Mouse (Mus musculus) CH12.LX (cell line): ENCODE data around the gene Tmprss4. TPM values are rescaled to one million over a fixed set of nuclear protein-coding genes. Genes with fewer than 3 reads are reported as not detected.

Experiments
- DNase-seq: peaks from one replicate; pipeline ENCODE4 v3.0.0-alpha.2; 2013; ENCODE audit errors: extremely low read depth
- H3K27ac ChIP-seq: 2 replicates; pipeline ENCODE4 v1.5.1; 2012; ENCODE audit warnings: low read depth, mild to moderate bottlenecking, control low read depth, moderate library complexity; ENCODE audit not compliant: insufficient read depth
- H3K27me3 ChIP-seq: replicated peaks from 2 replicates; pipeline ENCODE3; 2012; ENCODE audit warnings: inconsistent platforms
- H3K36me3 ChIP-seq, 2 experiments: replicated peaks in 1 of 2; 2 replicates each; pipeline versions ENCODE3 to v1.6.1; 2012; ENCODE audit warnings: inconsistent platforms in 1 of 2, low read length in 1 of 2, mild to moderate bottlenecking in 1 of 2, mixed read lengths in 1 of 2, moderate library complexity in 1 of 2; ENCODE audit not compliant: control insufficient read depth in 1 of 2, insufficient read depth in 1 of 2
- H3K4me1 ChIP-seq, 2 experiments: 2 replicates each; pipeline ENCODE4 v1.6.1; 2012; ENCODE audit warnings: inconsistent platforms in 1 of 2, moderate library complexity in 1 of 2; ENCODE audit not compliant: insufficient read depth in 2 of 2, control insufficient read depth in 1 of 2
- H3K4me2 ChIP-seq: 2 replicates; pipeline ENCODE4 v1.6.1; 2012; ENCODE audit warnings: low read depth, mild to moderate bottlenecking, control low read depth; ENCODE audit not compliant: poor library complexity, insufficient read depth, severe bottlenecking
- H3K4me3 ChIP-seq, 3 experiments: fragments of 150-350 bp in 1 of 3; sonication (generic) in 1 of 3; replicated peaks in 1 of 3; 2 replicates each; pipeline versions ENCODE3 to v1.5.1; 2011 to 2012; ENCODE audit warnings: low read depth in 2 of 3, low read length in 2 of 3, mild to moderate bottlenecking in 2 of 3, moderate library complexity in 2 of 3, control low read depth in 1 of 3, improper control_type of control experiment in 1 of 3, inconsistent platforms in 1 of 3, mixed read lengths in 1 of 3; ENCODE audit not compliant: poor library complexity in 1 of 3
- H3K79me2 ChIP-seq: replicated peaks from 2 replicates; pipeline ENCODE4 v1.6.1; 2012; ENCODE audit warnings: mild to moderate bottlenecking, moderate library complexity; ENCODE audit not compliant: control insufficient read depth, poor library complexity, insufficient read depth, severe bottlenecking; ENCODE audit errors: extremely low read depth
- H3K9ac ChIP-seq: 2 replicates; pipeline ENCODE4 v1.6.1; 2012; ENCODE audit warnings: low read depth, mild to moderate bottlenecking, control low read depth, moderate library complexity; ENCODE audit not compliant: insufficient read depth
- H3K9me3 ChIP-seq: replicated peaks from 2 replicates; pipeline ENCODE3; 2012; ENCODE audit warnings: low read length, inconsistent platforms, mixed read lengths
- CHD1 ChIP-seq: IDR thresholded peaks from 2 replicates; pipeline ENCODE4 v1.6.1; 2012; ENCODE audit warnings: low read depth, low read length, improper control_type of control experiment, inconsistent platforms
- CHD2 ChIP-seq: IDR thresholded peaks from 2 replicates; pipeline ENCODE4 v1.6.1; 2011; ENCODE audit warnings: low read length, improper control_type of control experiment
- CTCF ChIP-seq, 2 experiments: IDR thresholded peaks in 1 of 2; conservative IDR thresholded peaks in 1 of 2; 2 replicates each; pipeline ENCODE4 v1.5.1; 2011 to 2012; ENCODE audit warnings: low read depth in 2 of 2, low read length in 2 of 2, improper control_type of control experiment in 1 of 2, inconsistent platforms in 1 of 2, mild to moderate bottlenecking in 1 of 2, moderate library complexity in 1 of 2
- E2F4 ChIP-seq: IDR thresholded peaks from 2 replicates; pipeline ENCODE4 v1.6.1; 2011; ENCODE audit warnings: low read depth, low read length, improper control_type of control experiment; ENCODE audit not compliant: insufficient replicate concordance
- EP300 ChIP-seq: IDR thresholded peaks from 2 replicates; pipeline ENCODE4 v1.6.1; 2011; ENCODE audit warnings: low read length, improper control_type of control experiment
- ETS1 ChIP-seq: conservative IDR thresholded peaks from 2 replicates; pipeline ENCODE4 v1.6.1; 2012; ENCODE audit warnings: low read depth, mild to moderate bottlenecking, inconsistent platforms, low read length, improper control_type of control experiment, moderate library complexity
- IRF4 ChIP-seq: IDR thresholded peaks from 2 replicates; pipeline ENCODE4 v1.6.1; 2014; ENCODE audit warnings: low read depth, mild to moderate bottlenecking, inconsistent platforms, low read length, improper control_type of control experiment
- KAT2A ChIP-seq: IDR thresholded peaks from 2 replicates; pipeline ENCODE4 v1.6.1; 2012; ENCODE audit warnings: low read length, improper control_type of control experiment, inconsistent platforms; ENCODE audit not compliant: insufficient replicate concordance
- MAZ ChIP-seq: IDR thresholded peaks from 2 replicates; pipeline ENCODE4 v1.6.1; 2012; ENCODE audit warnings: low read depth, mild to moderate bottlenecking, inconsistent platforms, low read length, improper control_type of control experiment, moderate library complexity
- MEF2A ChIP-seq: IDR thresholded peaks from 2 replicates; pipeline ENCODE4 v1.6.1; 2014; ENCODE audit warnings: low read depth, mild to moderate bottlenecking, inconsistent platforms, low read length, improper control_type of control experiment, borderline replicate concordance
- NRF1 ChIP-seq: IDR thresholded peaks from 2 replicates; pipeline ENCODE4 v1.6.1; 2014; ENCODE audit warnings: low read depth, mild to moderate bottlenecking, inconsistent platforms, low read length, improper control_type of control experiment, moderate library complexity
- RCOR1 ChIP-seq: conservative IDR thresholded peaks from 2 replicates; pipeline ENCODE4 v1.6.1; 2012; ENCODE audit warnings: low read depth, mild to moderate bottlenecking, inconsistent platforms, low read length, improper control_type of control experiment
- TBP ChIP-seq: conservative IDR thresholded peaks from 2 replicates; pipeline ENCODE4 v1.6.1; 2011; ENCODE audit warnings: low read depth, low read length, improper control_type of control experiment
- TCF12 ChIP-seq: IDR thresholded peaks from 2 replicates; pipeline ENCODE4 v1.6.1; 2014; ENCODE audit warnings: low read depth, mild to moderate bottlenecking, inconsistent platforms, low read length, improper control_type of control experiment
- UBTF ChIP-seq: IDR thresholded peaks from 2 replicates; pipeline ENCODE4 v1.6.1; 2012; ENCODE audit warnings: low read depth, mild to moderate bottlenecking, inconsistent platforms, low read length, improper control_type of control experiment, moderate library complexity
- USF2 ChIP-seq: conservative IDR thresholded peaks from 2 replicates; pipeline ENCODE4 v1.6.1; 2011; ENCODE audit warnings: low read depth, low read length, improper control_type of control experiment
- ZC3H11A ChIP-seq: IDR thresholded peaks from 2 replicates; pipeline ENCODE4 v1.6.1; 2012; ENCODE audit warnings: low read depth, mild to moderate bottlenecking, inconsistent platforms, low read length, improper control_type of control experiment
- ZKSCAN1 ChIP-seq: IDR thresholded peaks from 2 replicates; pipeline ENCODE4 v1.6.1; 2012; ENCODE audit warnings: low read depth, inconsistent platforms, low read length, improper control_type of control experiment, borderline replicate concordance
- ZMIZ1 ChIP-seq: IDR thresholded peaks from 2 replicates; pipeline ENCODE4 v1.6.1; 2012; ENCODE audit warnings: low read depth, mild to moderate bottlenecking, inconsistent platforms, low read length, improper control_type of control experiment
- ZNF384 ChIP-seq: IDR thresholded peaks from 2 replicates; pipeline ENCODE4 v1.6.1; 2012; ENCODE audit warnings: low read depth, low read length, improper control_type of control experiment, inconsistent platforms
- dilution Hi-C: fragments of 300-500 bp; cut with MboI; formaldehyde crosslinking; loops from 2 replicates; pipeline ENCODE4 v1.14.3; 2020; ENCODE audit warnings: low sequenced_read_pairs; ENCODE audit not compliant: extremely low pct_unique_long_range_greater_than_20kb, extremely low pct_ligation_motif_present
- in situ Hi-C: fragments of 300-500 bp; cut with MboI; formaldehyde crosslinking; loops from 3 replicates; pipeline ENCODE4 v1.14.3; 2019; ENCODE audit warnings: low sequenced_read_pairs, low pct_ligation_motif_present, low pct_unique_long_range_greater_than_20kb, mixed read lengths
- polyA plus RNA-seq: library from polyadenylated mRNA; unstranded; fragments of >175 nt; gene quantifications from 2 replicates; pipeline ENCODE4 v1.2.1, GENCODE M21; 2012; ENCODE audit warnings: low read depth; ENCODE audit not compliant: insufficient read length
- total RNA-seq, 2 experiments: library from RNA; depleted of rRNA; stranded (reverse); fragments of 300-350 nt in 1 of 2; fragments of >200 nt in 1 of 2; gene quantifications; 2 replicates each; pipeline ENCODE4 v1.2.3; 2012 to 2014

Tmprss4 gene
- total and polyA plus RNA-seq, 3 experiments, result not detected

GRCm38 (mm10) chr9:45182521-45182920, 21.4 kb downstream of the Tmprss4 start:
- H3K36me3 ChIP-seq, result no peaks in the 10 kb centered on the region
- H3K79me2 ChIP-seq, result no peaks in the 10 kb centered on the region
- H3K27me3 ChIP-seq, result peaks cover 71% of the 10 kb centered on the region
- H3K4me2 ChIP-seq, result no peak overlapping the region
- H3K9me3 ChIP-seq, result no peaks in the 10 kb centered on the region
- dilution Hi-C loops (no loop called here), in situ Hi-C loops (no loop called here)
- H3K4me1 ChIP-seq, result peaks cover 2 to 22% of the 10 kb centered on the region in 2 experiments; a peak in 3 of 4 replicates
- no peak overlapping the region for H3K27ac ChIP-seq
- H3K4me3 ChIP-seq, result no peak overlapping the region
- H3K9ac ChIP-seq, result no peak overlapping the region
- TF ChIP-seq ZKSCAN1 (no peak), IRF4 (no peak), CHD1 (no peak), NRF1 (no peak), ZMIZ1 (no peak), E2F4 (no peak), MEF2A (no peak), MAZ (no peak), EP300 (no peak), UBTF (no peak)
- no peak for DNase-seq

GRCm38 (mm10) chr9:45181770-45182169, 22.1 kb downstream of the Tmprss4 start, which contains the start of gene BC049352:
TSS of gene BC049352 (plus strand) at chr9:45182007.
- H3K4me3 ChIP-seq, result no peak within 1 kb of the TSS
- TF ChIP-seq ZMIZ1 (no peak), USF2 (no peak), TCF12 (no peak), ZKSCAN1 (no peak), CHD2 (no peak)
- no peak within 1 kb of the TSS for H3K4me2 ChIP-seq
- no peaks in the 10 kb centered on the region for H3K79me2 ChIP-seq
- peaks cover 74% of the 10 kb centered on the region for H3K27me3 ChIP-seq
- DNase-seq, result no peak
- no peak within 1 kb of the TSS for H3K27ac ChIP-seq
- H3K9ac ChIP-seq, result no peak within 1 kb of the TSS
- in situ Hi-C loops, result no loop called here
- peaks cover 2 to 22% of the 10 kb centered on the region in 2 experiments; a peak in 3 of 4 replicates for H3K4me1 ChIP-seq
- no peaks in the 10 kb centered on the region for H3K36me3 ChIP-seq
- H3K9me3 ChIP-seq, result no peaks in the 10 kb centered on the region
- dilution Hi-C loops, result no loop called here

GRCm38 (mm10) chr9:45179282-45179681, 24.6 kb downstream of the Tmprss4 start:
- no peak for DNase-seq
- H3K4me1 ChIP-seq, result peaks cover 2 to 22% of the 10 kb centered on the region in 2 experiments; a peak in 3 of 4 replicates

More at GRCm38 (mm10) chr9:45179282-45179681, 24.6 kb downstream of the Tmprss4 start:
- in situ Hi-C loops (no loop called here), dilution Hi-C loops (no loop called here)
- Histone ChIP-seq H3K27me3 (peaks cover 82% of the 10 kb centered on the region), H3K4me3 (no peak overlapping the region), H3K9me3 (no peaks in the 10 kb centered on the region), H3K36me3 (no peaks in the 10 kb centered on the region), H3K9ac (no peak overlapping the region), H3K79me2 (no peaks in the 10 kb centered on the region), H3K4me2 (no peak overlapping the region), H3K27ac (no peak overlapping the region)
- TF ChIP-seq ZC3H11A (no peak), CTCF (conservative IDR thresholded peaks at IDR 0.05 in 1 of 2, IDR thresholded peaks at IDR 0.05 in 1 of 2; ENCODE audit: low read depth in 2 of 2, low read length in 2 of 2) (no peak), KAT2A (no peak), ZNF384 (no peak), ETS1 (no peak), ZMIZ1 (no peak), RCOR1 (no peak), MAZ (no peak), TBP (no peak)
